Mouse (Mus musculus) lung, embryonic 16.5 days (tissue): ENCODE results near the gene Midn. TPM values are rescaled to one million over a fixed set of nuclear protein-coding genes. Genes with fewer than 3 reads are reported as not detected.

Source experiments
- ATAC-seq: fragments of 200-750 bp; cut with Nextera tagmentation; 2 replicates; pipeline ENCODE4 v1.8.0; 2017; ENCODE audit warnings: low read depth, mild to moderate bottlenecking, moderate library complexity
- H3K27ac ChIP-seq: fragments of 300-500 bp; sonication (generic); 2 replicates; pipeline ENCODE4 v1.5.1; 2014; ENCODE audit warnings: mild to moderate bottlenecking, control low read depth, low read length
- H3K27me3 ChIP-seq: fragments of 300-500 bp; sonication (generic); 2 replicates; pipeline ENCODE4 v1.6.1; 2014; ENCODE audit warnings: low read depth, low read length, mixed read lengths; ENCODE audit not compliant: control insufficient read depth, insufficient read depth
- H3K36me3 ChIP-seq: fragments of 300-500 bp; sonication (generic); 2 replicates; pipeline ENCODE4 v1.6.1; 2014; ENCODE audit warnings: low read length; ENCODE audit not compliant: control insufficient read depth, insufficient read depth
- H3K4me1 ChIP-seq: fragments of 300-500 bp; sonication (generic); replicated peaks from 2 replicates; pipeline ENCODE4 v1.6.1; 2014; ENCODE audit warnings: low read length, mixed read lengths; ENCODE audit not compliant: control insufficient read depth, insufficient read depth
- H3K4me2 ChIP-seq: fragments of 300-500 bp; sonication (generic); 2 replicates; pipeline ENCODE4 v1.6.1; 2014; ENCODE audit warnings: low read depth, low read length, control low read depth
- H3K4me3 ChIP-seq: fragments of 300-500 bp; sonication (generic); 2 replicates; pipeline ENCODE4 v1.5.1; 2014; ENCODE audit warnings: mild to moderate bottlenecking, low read length, control low read depth
- H3K9ac ChIP-seq: fragments of 300-500 bp; sonication (generic); 2 replicates; pipeline ENCODE4 v1.6.1; 2014; ENCODE audit warnings: low read length, control low read depth
- H3K9me3 ChIP-seq: fragments of 300-500 bp; sonication (generic); 2 replicates; pipeline ENCODE4 v1.6.1; 2016; ENCODE audit warnings: low read length; ENCODE audit not compliant: control insufficient read depth
- WGBS: fragments of 180-500 bp; shearing (Covaris S2); extraction: QIAGEN DNeasy Blood & Tissue Kit; methylation state at CpG from one replicate; pipeline ENCODE4 v1.1.7; 2014; 5-methylcytosine and 5-hydroxymethylcytosine counted together
- polyA plus RNA-seq: library from polyadenylated mRNA; unstranded; fragments of >200 nt; fragmentation: Nextera tagmentation; extraction: Ambion mirVana; gene quantifications from 2 replicates; pipeline ENCODE4 v1.2.1, GENCODE M21; 2015

Gene Midn
- polyA plus RNA-seq, 1 experiment from 2014 or later, result 11.8 TPM

DNA sequence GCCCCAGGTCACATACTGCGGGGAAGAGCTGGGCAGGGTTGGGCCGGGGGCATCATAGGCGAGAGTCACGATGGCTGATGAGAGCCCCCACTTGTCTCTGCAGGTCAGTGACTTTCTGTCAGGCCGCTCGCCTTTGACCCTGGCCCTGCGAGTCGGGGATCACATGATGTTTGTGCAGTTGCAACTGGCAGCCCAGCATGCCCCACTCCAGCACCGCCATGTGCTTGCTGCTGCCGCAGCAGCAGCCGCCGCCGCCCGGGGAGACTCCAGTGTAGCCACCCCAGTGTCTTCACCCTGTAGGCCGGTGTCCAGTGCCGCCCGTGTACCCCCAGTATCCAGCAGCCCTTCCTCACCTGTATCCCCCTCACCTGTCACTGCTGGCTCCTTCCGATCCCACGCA, 5.6 kb downstream of the Midn start:
- WGBS, result 68% methylated on average over 19 of the region's 19 CpGs
- H3K9ac ChIP-seq, result peak overlapping the region; percentile 98; the same call in 1 of the 2 replicates
- H3K4me1 ChIP-seq, result peaks cover 72% of the 10 kb centered on the region
- no peaks in the 10 kb centered on the region for H3K27me3 ChIP-seq
- no peaks in the 10 kb centered on the region for H3K9me3 ChIP-seq
- H3K4me3 ChIP-seq, result no peak overlapping the region
- ATAC-seq, result no peak
- H3K27ac ChIP-seq, result no peak overlapping the region; the same call in 1 of the 2 replicates
- peaks cover 48% of the 10 kb centered on the region for H3K36me3 ChIP-seq
- H3K4me2 ChIP-seq, result no peak overlapping the region

DNA sequence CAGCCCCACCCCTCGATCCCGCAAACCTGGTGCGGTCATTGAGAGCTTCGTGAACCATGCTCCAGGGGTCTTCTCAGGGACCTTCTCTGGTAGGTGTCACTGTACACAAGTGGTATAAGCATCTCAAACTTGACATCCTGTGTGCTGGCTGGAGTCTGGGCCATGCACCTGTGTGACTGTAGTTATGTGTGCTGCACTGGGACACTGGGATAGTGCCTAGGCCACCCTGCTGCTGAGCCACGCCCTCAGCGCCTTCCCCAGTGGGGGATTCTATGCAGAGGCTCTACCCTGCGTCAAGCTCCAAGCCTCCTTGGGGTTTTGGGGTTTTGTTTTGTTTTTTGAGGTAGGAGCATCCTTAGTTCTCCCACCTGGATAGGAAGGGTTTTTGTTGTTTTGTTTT, 6.3 kb downstream of the Midn start:
- peaks cover 78% of the 10 kb centered on the region for H3K4me1 ChIP-seq
- H3K27ac ChIP-seq, result no peak overlapping the region
- peaks cover 48% of the 10 kb centered on the region for H3K36me3 ChIP-seq
- no peak overlapping the region for H3K9ac ChIP-seq
- WGBS, result 80% methylated on average over 7 of the region's 7 CpGs
- no peak overlapping the region for H3K4me3 ChIP-seq
- no peaks in the 10 kb centered on the region for H3K27me3 ChIP-seq
- ATAC-seq, result no peak
- H3K4me2 ChIP-seq, result no peak overlapping the region
- H3K9me3 ChIP-seq, result no peaks in the 10 kb centered on the region

- H3K27ac ChIP-seq, result 0 out of 2 replicates have a peak overlapping the region, but pooled peaks have one; percentile 73
- 9% methylated on average over 1 of the region's 1 CpGs for WGBS
Observed at GRCm38 (mm10) chr10:80155277-80155676, 7.2 kb downstream of the Midn start.

DNA sequence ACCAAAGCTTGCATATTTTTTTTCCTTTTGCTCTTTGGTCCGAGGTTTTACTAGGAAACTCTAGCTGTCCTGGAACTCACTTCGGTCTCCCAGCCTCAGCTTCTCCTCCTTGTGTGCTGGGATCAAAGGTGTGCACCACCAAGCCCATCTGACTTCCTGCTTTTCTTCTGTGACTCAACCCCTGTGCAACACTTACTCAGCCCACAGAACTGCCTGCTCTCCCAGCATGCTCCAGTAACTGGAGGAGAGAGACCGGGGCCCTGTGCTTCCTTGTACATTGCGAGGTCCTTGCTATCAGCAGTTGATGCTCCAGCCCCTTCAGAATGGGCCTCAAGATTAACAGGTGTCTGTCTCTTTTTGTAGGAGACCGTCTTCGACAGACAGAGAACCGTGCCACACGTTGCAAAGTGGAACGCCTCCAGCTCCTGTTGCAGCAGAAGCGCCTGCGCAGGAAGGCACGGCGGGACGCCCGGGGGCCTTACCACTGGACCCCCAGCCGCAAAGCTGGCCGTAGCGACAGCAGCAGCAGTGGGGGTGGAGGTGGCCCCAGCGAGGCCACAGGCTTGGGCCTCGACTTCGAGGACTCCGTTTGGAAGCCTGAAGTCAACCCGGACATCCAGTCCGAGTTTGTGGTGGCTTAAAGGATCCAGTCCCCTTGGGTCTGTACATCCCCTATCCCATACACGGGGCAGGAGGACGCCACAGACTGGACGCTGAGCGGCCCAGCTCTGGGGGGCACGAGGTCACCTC, 8.1 kb downstream of the Midn start:
- Histone ChIP-seq H3K9me3 (no peaks in the 10 kb centered on the region), H3K27me3 (no peaks in the 10 kb centered on the region), H3K4me2 (no peak overlapping the region), H3K36me3 (peaks cover 48% of the 10 kb centered on the region), H3K9ac (peak overlapping the region; percentile 22; the same call in 1 of the 2 replicates), H3K27ac (peak overlapping the region; percentile 73), H3K4me3 (no peak overlapping the region), H3K4me1 (peaks cover 91% of the 10 kb centered on the region)
- 72% methylated on average over 29 of the region's 29 CpGs for WGBS
- no peak for ATAC-seq

More at GRCm38 (mm10) chr10:80155277-80155676, 7.2 kb downstream of the Midn start:
- Histone ChIP-seq H3K36me3 (peaks cover 48% of the 10 kb centered on the region), H3K9ac (no peak overlapping the region), H3K4me1 (peaks cover 82% of the 10 kb centered on the region), H3K27me3 (no peaks in the 10 kb centered on the region), H3K9me3 (no peaks in the 10 kb centered on the region), H3K4me3 (no peak overlapping the region), H3K4me2 (no peak overlapping the region)
- ATAC-seq, result no peak

GRCm38 (mm10) chr10:80156752-80157053, 8.6 kb downstream of the Midn start:
- ATAC-seq, result no peak
- H3K9me3 ChIP-seq, result no peaks in the 10 kb centered on the region
- peak overlapping the region; percentile 73 for H3K27ac ChIP-seq
- no peak overlapping the region for H3K4me2 ChIP-seq
- 40% methylated on average over 7 of the region's 7 CpGs for WGBS
- no peaks in the 10 kb centered on the region for H3K27me3 ChIP-seq
- H3K9ac ChIP-seq, result peak overlapping the region; percentile 22; the same call in 1 of the 2 replicates
- no peak overlapping the region for H3K4me3 ChIP-seq
- peaks cover 45% of the 10 kb centered on the region for H3K36me3 ChIP-seq
- H3K4me1 ChIP-seq, result peaks cover 94% of the 10 kb centered on the region

DNA sequence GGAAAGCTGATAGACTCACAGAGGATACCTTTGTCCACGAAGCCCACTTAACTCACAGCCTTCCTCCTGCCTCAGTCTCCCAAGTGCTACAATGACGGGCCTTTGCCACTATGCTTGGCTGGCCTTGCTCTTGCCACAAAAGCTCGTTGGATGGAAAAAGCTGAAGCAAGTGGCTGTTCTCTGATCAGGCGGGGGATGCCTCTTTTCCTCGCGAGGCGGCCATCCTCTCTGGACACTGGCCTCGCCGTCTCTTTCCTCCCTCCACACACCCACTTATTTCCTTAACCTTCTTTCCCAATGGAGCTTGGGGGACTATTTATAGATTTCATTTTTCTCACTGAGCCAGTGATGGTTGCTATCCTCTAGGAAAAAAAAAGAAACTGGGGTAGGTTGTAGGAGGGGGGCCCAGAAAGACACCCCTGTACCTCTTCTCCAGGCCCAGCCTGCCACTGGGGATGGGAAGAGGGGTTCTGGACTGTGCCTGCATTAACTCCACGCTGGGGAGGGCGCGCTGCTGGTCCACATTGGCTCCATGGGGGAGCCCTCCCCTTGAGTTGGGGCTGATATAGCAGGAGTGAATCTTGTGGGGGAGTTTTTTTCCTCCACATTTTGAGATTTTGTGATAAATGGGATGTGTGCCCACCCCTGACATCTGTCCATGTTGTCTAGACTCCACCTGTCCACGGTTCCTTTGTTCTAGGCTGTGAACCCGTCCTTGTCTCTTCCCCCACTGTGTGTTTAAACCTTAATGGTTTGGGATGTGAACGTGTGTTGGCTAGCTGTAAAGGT, 9.3 kb downstream of the Midn start:
- 46% methylated on average over 15 of the region's 15 CpGs for WGBS
- Histone ChIP-seq H3K4me3 (no peak overlapping the region), H3K4me1 (peaks cover 94% of the 10 kb centered on the region), H3K36me3 (peaks cover 43% of the 10 kb centered on the region), H3K9me3 (no peaks in the 10 kb centered on the region), H3K4me2 (no peak overlapping the region), H3K9ac (peak overlapping the region; percentile 29; the same call in 1 of the 2 replicates), H3K27ac (peak overlapping the region; percentile 73), H3K27me3 (no peaks in the 10 kb centered on the region)
- no peak for ATAC-seq

DNA sequence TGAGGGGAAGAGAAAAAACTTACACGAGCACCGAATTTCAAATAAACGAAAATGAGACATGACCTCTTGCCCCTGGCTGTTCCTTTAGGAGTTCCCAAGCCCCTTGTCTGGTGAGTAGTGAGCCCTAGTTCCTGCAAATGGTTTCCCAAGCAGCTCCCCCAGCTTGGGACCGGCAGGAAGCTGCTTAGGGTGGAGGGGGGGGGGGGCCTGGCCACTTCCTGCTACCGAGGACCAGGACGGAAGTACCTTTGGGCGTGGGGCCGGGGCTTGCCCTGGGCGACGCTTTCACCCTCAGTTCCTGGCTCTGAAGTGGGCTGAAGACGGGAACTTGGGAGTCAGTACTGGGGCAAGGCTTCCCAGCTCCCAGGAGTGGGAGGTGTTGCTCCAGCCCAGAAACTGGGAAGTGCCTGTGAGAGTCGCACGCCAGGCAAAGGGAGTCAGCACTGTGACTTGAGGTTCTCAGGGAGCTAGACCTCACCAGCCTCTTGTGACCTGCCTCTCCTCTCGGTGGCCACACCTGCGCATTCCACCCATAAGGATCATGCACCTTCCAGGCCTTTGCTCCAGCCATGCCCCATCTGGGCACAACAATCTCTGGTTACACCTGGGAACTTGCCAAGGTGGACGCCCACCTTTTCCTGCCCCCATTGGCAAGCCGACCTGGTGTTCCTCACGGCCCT, 10.4 kb downstream of the Midn start:
- Histone ChIP-seq H3K9me3 (no peaks in the 10 kb centered on the region), H3K4me2 (peak overlapping the region; percentile 76), H3K4me1 (peaks cover 92% of the 10 kb centered on the region), H3K4me3 (no peak overlapping the region), H3K27me3 (no peaks in the 10 kb centered on the region), H3K9ac (peak overlapping the region; percentile 49), H3K36me3 (peaks cover 40% of the 10 kb centered on the region), H3K27ac (peak overlapping the region; percentile 95)
- WGBS, result 5% methylated on average over 18 of the region's 18 CpGs
- peak; percentile 5 for ATAC-seq

GRCm38 (mm10) chr10:80159021-80159560, 11.0 kb downstream of the Midn start:
- peaks cover 33% of the 10 kb centered on the region for H3K36me3 ChIP-seq
- ATAC-seq, result peak; percentile 1; the same call in 1 of the 2 replicates

More at GRCm38 (mm10) chr10:80159021-80159560, 11.0 kb downstream of the Midn start:
- peak overlapping the region; percentile 76 for H3K4me2 ChIP-seq
- H3K27ac ChIP-seq, result peak overlapping the region; percentile 95
- WGBS, result 6% methylated on average over 12 of the region's 12 CpGs
- H3K9me3 ChIP-seq, result no peaks in the 10 kb centered on the region
- H3K4me3 ChIP-seq, result peak overlapping the region; percentile 50
- peak overlapping the region; percentile 60 for H3K9ac ChIP-seq
- peaks cover 90% of the 10 kb centered on the region for H3K4me1 ChIP-seq
- H3K27me3 ChIP-seq, result no peaks in the 10 kb centered on the region
